Mouse (Mus musculus): ENCODE measurements at regions not wholly inside any gene's neighbourhood (a gene's known extent, or its start where the extent isn't known, plus 50 kb on each side); places are given as distances from the start of the nearest gene placed in this dataset.

DNA sequence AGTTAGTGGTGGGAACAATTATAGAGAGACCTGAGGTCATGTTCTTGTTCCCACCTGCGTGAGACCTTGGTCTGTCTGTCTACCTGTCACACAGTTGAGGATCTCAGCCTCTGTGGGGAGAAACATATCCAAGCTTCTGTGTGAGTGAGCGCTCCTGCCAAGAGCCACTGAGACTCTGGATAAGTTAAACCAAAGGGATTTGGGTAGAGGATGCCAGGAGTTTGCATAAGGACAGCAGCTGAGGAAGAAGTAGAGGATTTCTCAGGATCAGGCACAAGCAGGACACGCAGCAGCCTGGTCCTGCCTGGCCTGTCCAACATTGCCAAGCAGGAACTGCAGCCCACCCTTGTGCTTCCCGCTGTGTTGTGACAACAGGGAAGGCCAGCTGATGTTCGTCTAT lies 109.8 kb downstream of the Ddx1 start:
- H3K27me3 ChIP-seq (ENCODE audit: control insufficient read depth in 1 of 2, insufficient read depth in 2 of 2, low read length in 2 of 2): peaks cover 0 to 5% of the 10 kb centered on the region in 2 experiments; a peak in 1 of 4 replicates
- TF ChIP-seq MYC (IDR thresholded peaks at IDR 0.05; ENCODE audit: low read depth, low read length) (no peak), TAL1 (IDR thresholded peaks at IDR 0.05; ENCODE audit: low read length) (no peak), MXI1 (IDR thresholded peaks at IDR 0.05; ENCODE audit: low read depth, low read length) (no peak), NELFE (IDR thresholded peaks at IDR 0.05; ENCODE audit: low read depth, low read length) (no peak), ETS1 (IDR thresholded peaks at IDR 0.05; ENCODE audit: low read depth, low read length) (no peak), E2F4 (IDR thresholded peaks at IDR 0.05; ENCODE audit: borderline replicate concordance, low read depth, low read length) (no peak), MEF2A (IDR thresholded peaks at IDR 0.05; ENCODE audit: extremely low read depth, insufficient replicate concordance, low read depth, low read length, poor library complexity, severe bottlenecking) (no peak), CTCF (IDR thresholded peaks at IDR 0.05 in 2 of 3, conservative IDR thresholded peaks at IDR 0.05 in 1 of 3; ENCODE audit: control insufficient read depth in 1 of 3, insufficient read depth in 1 of 3, low read depth in 2 of 3, low read length in 3 of 3, poor library complexity in 1 of 3, severe bottlenecking in 1 of 3) (no peak), USF2 (IDR thresholded peaks at IDR 0.05; ENCODE audit: borderline replicate concordance in 1 of 2, insufficient read depth in 1 of 2, low read depth in 1 of 2, low read length in 2 of 2) (no peak), MAX (IDR thresholded peaks at IDR 0.05; ENCODE audit: low read length) (no peak), SIN3A (IDR thresholded peaks at IDR 0.05; ENCODE audit: low read length) (no peak), KAT2A (conservative IDR thresholded peaks at IDR 0.05; ENCODE audit: low read depth, low read length) (no peak), GATA1 (IDR thresholded peaks at IDR 0.05; ENCODE audit: low read depth, low read length) (no peak), MYB (IDR thresholded peaks at IDR 0.05; ENCODE audit: low read depth, low read length) (no peak), BHLHE40 (IDR thresholded peaks at IDR 0.05; ENCODE audit: borderline replicate concordance, low read depth, low read length) (no peak)
- no peak for DNase-seq (ENCODE audit: low read depth, low spot score)
- no peaks in the 10 kb centered on the region for H3K79me2 ChIP-seq (ENCODE audit: control insufficient read depth, insufficient read depth, low read length, poor library complexity)
- no peak overlapping the region for H3K27ac ChIP-seq (ENCODE audit: control insufficient read depth, low read depth, low read length)
- no peak overlapping the region for H3K9ac ChIP-seq (ENCODE audit: control insufficient read depth, low read depth, low read length, poor library complexity, severe bottlenecking)
- H3K4me1 ChIP-seq (ENCODE audit: control insufficient read depth in 1 of 2, insufficient read depth in 2 of 2, low read length in 2 of 2): no peaks in the 10 kb centered on the region
- H3K4me3 ChIP-seq (ENCODE audit: control insufficient read depth in 1 of 2, insufficient read depth in 1 of 2, low read depth in 2 of 2, low read length in 2 of 2): no peak overlapping the region
- no peaks in the 10 kb centered on the region for H3K36me3 ChIP-seq (ENCODE audit: control insufficient read depth in 1 of 2, insufficient read depth in 2 of 2, low read length in 2 of 2)
- H3K9me3 ChIP-seq (replicated peaks; ENCODE audit: insufficient read depth, low read length): no peaks in the 10 kb centered on the region

- Histone ChIP-seq H3K27ac (ENCODE audit: control insufficient read depth, low read depth, low read length) (no peak overlapping the region), H3K79me2 (ENCODE audit: control insufficient read depth, insufficient read depth, low read length, poor library complexity) (no peaks in the 10 kb centered on the region), H3K4me3 (ENCODE audit: control insufficient read depth in 1 of 2, insufficient read depth in 1 of 2, low read depth in 2 of 2, low read length in 2 of 2) (no peak overlapping the region), H3K4me1 (ENCODE audit: control insufficient read depth in 1 of 2, insufficient read depth in 2 of 2, low read length in 2 of 2) (no peaks in the 10 kb centered on the region), H3K9me3 (replicated peaks; ENCODE audit: insufficient read depth, low read length) (no peaks in the 10 kb centered on the region), H3K27me3 (ENCODE audit: control insufficient read depth in 1 of 2, insufficient read depth in 2 of 2, low read length in 2 of 2) (peaks cover 0 to 3% of the 10 kb centered on the region in 2 experiments; a peak in 1 of 4 replicates), H3K36me3 (ENCODE audit: control insufficient read depth in 1 of 2, insufficient read depth in 2 of 2, low read length in 2 of 2) (no peaks in the 10 kb centered on the region), H3K9ac (ENCODE audit: control insufficient read depth, low read depth, low read length, poor library complexity, severe bottlenecking) (no peak overlapping the region)
- TF ChIP-seq RCOR1 (IDR thresholded peaks at IDR 0.05; ENCODE audit: low read depth, low read length) (peak; percentile 58; the same call in 1 of the 2 replicates), UBTF (IDR thresholded peaks at IDR 0.05; ENCODE audit: borderline replicate concordance, insufficient read depth, low read depth, low read length) (no peak)
- DNase-seq (ENCODE audit: low read depth, low spot score): peak; percentile 18
Measured at GRCm38 (mm10) chr12:13134168-13134567, 114.8 kb downstream of the Ddx1 start.

Data from MEL (cell line).